Mouse (Mus musculus) testis, adult 2 months (tissue): ENCODE data around the gene Stat5b.

Experiments used
- CTCF ChIP-seq: fragments of 200-500 bp; IDR thresholded peaks from 2 replicates; pipeline ENCODE4 v1.5.1; 2012; ENCODE audit warnings: low read depth, mild to moderate bottlenecking, inconsistent platforms, low read length, moderate library complexity; ENCODE audit not compliant: control insufficient read depth, insufficient read depth, insufficient replicate concordance
- POLR2A ChIP-seq: fragments of 200-500 bp; IDR thresholded peaks from 2 replicates; pipeline ENCODE4 v1.6.1; 2012; ENCODE audit warnings: low read depth, mild to moderate bottlenecking, inconsistent platforms, low read length, moderate library complexity; ENCODE audit not compliant: control insufficient read depth

DNA sequence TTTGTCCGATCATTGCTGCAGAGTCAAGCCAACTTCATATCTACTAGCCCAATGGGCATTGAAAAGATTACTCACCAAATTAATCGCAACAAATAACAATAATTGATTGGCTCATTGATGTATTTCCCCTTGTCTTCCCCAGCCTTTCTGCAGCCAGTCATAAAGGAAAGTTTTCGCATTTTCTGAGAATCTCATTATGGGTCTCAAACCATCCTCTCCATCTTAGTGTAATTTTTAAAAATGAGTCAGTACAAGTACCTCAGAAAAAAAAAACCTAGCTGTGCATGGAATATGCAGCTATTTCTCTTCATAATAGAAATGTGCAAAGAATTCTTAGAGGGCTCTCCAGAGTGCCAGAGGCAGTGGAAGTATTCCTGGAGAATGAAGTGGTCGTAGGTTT is 6.4 kb downstream of the Stat5b start:
- TF ChIP-seq POLR2A (no peak), CTCF (no peak)
